Mouse (Mus musculus): Measurements from ENCODE around the gene Plcb1. TPM values are rescaled to one million over a fixed set of nuclear protein-coding genes. Genes with fewer than 3 reads are reported as not detected.

The Plcb1 gene
- polyA plus RNA-seq, 1 experiment from 2014 or later = 34.5 TPM

DNA sequence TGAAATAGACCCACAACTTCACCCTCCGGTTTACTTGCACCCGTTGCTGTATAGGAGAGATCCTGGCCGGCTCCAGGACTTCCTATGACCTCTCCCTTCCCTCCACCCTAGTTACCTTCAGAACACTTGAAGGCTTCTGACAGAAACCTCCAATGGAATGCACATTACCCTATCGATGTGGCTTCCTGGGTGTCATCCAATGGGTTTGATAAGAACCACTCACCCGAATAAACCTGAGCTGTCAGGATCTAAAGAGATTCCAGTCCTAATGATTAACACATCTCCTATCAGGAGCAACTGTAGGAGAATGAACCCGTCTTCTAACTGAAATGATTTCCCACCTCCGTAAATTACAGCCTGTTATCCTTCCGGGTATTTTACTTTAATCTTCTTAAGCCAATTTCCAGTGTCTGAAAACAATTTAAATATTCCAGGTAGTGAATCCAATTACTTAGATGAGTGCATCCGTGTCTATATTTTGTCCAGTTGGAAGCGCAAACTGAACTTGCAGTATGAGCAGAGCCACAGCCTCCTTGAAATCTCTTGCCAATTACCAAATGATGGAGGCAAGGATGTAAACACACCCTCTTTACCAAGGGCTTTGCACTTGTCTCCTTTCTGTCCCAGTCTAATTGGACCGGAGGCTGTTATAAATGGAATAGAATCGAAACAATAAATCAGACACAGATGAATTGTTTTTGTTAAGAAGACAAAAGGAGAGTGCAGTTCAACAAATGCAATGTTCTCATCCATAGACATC is 1.6 kb downstream of the Plcb1 start:
- Histone ChIP-seq H3K27ac (ENCODE audit: low read depth, low read length) (no peak overlapping the region), H3K4me1 (ENCODE audit: control insufficient read depth, insufficient read depth, low read length) (0 out of 2 replicates have a peak, but pooled peaks cover 2% of the 10 kb centered on the region), H3K9me3 (ENCODE audit: control insufficient read depth, low read length) (no peaks in the 10 kb centered on the region), H3K36me3 (ENCODE audit: control insufficient read depth, insufficient read depth, low read length) (no peaks in the 10 kb centered on the region), H3K9ac (ENCODE audit: low read depth, low read length) (no peak overlapping the region), H3K4me2 (replicated peaks; ENCODE audit: low read depth, low read length) (peak overlapping the region; percentile 74), H3K27me3 (ENCODE audit: control insufficient read depth, insufficient read depth, low read length) (no peaks in the 10 kb centered on the region), H3K4me3 (ENCODE audit: low read length) (peak overlapping the region; percentile 74)
- no peak for ATAC-seq (ENCODE audit: low FRiP score, low TSS enrichment)
- 65% methylated on average over 12 of the region's 12 CpGs for WGBS

DNA sequence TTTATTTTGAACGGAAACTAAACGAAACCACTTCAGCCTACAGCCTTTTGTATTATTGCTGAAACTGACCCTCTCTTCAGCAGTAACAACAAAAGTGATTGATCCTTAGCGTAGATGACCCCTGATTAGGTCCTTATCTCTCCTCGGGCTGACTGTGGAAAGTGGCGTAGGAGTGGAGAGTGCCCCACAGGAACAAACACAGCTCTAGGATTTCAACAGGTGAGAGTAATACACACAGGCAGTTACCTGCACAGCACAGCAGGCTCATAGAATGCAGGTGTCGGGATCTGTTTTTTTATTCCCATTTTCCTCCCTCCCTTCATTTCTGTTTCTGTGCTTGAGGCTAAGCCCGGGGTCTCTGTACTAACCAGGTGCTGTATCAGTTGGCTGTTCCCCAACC is 7.1 kb downstream of the Plcb1 start:
- Histone ChIP-seq H3K4me3 (ENCODE audit: low read length) (no peak overlapping the region), H3K4me2 (replicated peaks; ENCODE audit: low read depth, low read length) (no peak overlapping the region), H3K9me3 (ENCODE audit: control insufficient read depth, low read length) (no peaks in the 10 kb centered on the region), H3K27me3 (ENCODE audit: control insufficient read depth, insufficient read depth, low read length) (no peaks in the 10 kb centered on the region), H3K4me1 (ENCODE audit: control insufficient read depth, insufficient read depth, low read length) (no peaks in the 10 kb centered on the region), H3K27ac (ENCODE audit: low read depth, low read length) (no peak overlapping the region), H3K9ac (ENCODE audit: low read depth, low read length) (no peak overlapping the region), H3K36me3 (ENCODE audit: control insufficient read depth, insufficient read depth, low read length) (no peaks in the 10 kb centered on the region)
- no peak for ATAC-seq (ENCODE audit: low FRiP score, low TSS enrichment)
- 68% methylated on average over 7 of the region's 7 CpGs for WGBS

DNA sequence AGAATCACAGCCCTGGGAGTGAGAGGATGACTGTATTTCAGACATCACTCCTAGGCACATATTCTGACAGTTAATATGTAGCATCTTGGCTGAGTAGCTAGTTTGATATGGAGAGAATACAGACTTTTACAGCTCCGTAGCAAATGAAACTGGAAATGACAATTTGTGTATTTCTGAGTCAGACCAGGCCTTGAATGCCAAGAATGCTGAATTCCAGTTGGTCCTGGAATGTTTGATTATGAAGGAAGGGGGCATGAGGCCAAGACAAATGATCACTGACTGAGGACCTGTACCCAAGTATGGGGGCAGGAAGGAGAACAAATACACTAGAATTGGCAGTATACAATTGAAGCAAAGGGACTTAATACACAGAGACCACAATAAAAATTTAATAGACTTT is 14.4 kb downstream of the Plcb1 start:
- no peak overlapping the region for H3K4me2 ChIP-seq (replicated peaks; ENCODE audit: low read depth, low read length)
- no peaks in the 10 kb centered on the region for H3K36me3 ChIP-seq (ENCODE audit: control insufficient read depth, insufficient read depth, low read length)
- no peaks in the 10 kb centered on the region for H3K9me3 ChIP-seq (ENCODE audit: control insufficient read depth, low read length)
- 82% methylated on average over 1 of the region's 1 CpGs for WGBS
- no peak overlapping the region for H3K9ac ChIP-seq (ENCODE audit: low read depth, low read length)
- H3K27me3 ChIP-seq (ENCODE audit: control insufficient read depth, insufficient read depth, low read length) = no peaks in the 10 kb centered on the region
- no peaks in the 10 kb centered on the region for H3K4me1 ChIP-seq (ENCODE audit: control insufficient read depth, insufficient read depth, low read length)
- H3K4me3 ChIP-seq (ENCODE audit: low read length) = no peak overlapping the region
- no peak for ATAC-seq (ENCODE audit: low FRiP score, low TSS enrichment)
- H3K27ac ChIP-seq (ENCODE audit: low read depth, low read length) = no peak overlapping the region

DNA sequence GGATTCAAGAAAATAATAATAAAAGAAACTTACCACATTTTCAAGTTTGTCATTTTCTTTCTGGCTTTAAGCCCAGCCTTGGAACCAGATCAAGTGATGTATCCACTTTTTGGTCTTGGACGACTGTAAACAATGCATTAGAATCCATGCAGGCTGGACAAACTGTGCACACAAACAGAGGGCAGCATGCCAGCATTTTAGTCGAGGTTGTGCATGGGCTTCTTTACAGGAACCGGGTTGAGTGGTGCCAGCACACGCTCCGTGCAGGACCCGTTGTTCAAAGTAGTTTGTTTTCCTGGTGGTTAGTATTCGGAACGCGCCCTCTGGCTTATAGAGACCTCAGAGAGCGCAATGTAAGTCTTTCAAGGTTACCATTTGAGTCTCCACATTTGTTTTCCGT is 30.5 kb downstream of the Plcb1 start:
- no peak overlapping the region for H3K4me3 ChIP-seq (ENCODE audit: low read length)
- H3K36me3 ChIP-seq (ENCODE audit: control insufficient read depth, insufficient read depth, low read length) = no peaks in the 10 kb centered on the region
- no peaks in the 10 kb centered on the region for H3K4me1 ChIP-seq (ENCODE audit: control insufficient read depth, insufficient read depth, low read length)
- no peak overlapping the region for H3K4me2 ChIP-seq (replicated peaks; ENCODE audit: low read depth, low read length)
- H3K27me3 ChIP-seq (ENCODE audit: control insufficient read depth, insufficient read depth, low read length) = no peaks in the 10 kb centered on the region
- H3K27ac ChIP-seq (ENCODE audit: low read depth, low read length) = no peak overlapping the region
- ATAC-seq (ENCODE audit: low FRiP score, low TSS enrichment) = no peak
- no peaks in the 10 kb centered on the region for H3K9me3 ChIP-seq (ENCODE audit: control insufficient read depth, low read length)
- H3K9ac ChIP-seq (ENCODE audit: low read depth, low read length) = no peak overlapping the region
- 71% methylated on average over 11 of the region's 11 CpGs for WGBS

DNA sequence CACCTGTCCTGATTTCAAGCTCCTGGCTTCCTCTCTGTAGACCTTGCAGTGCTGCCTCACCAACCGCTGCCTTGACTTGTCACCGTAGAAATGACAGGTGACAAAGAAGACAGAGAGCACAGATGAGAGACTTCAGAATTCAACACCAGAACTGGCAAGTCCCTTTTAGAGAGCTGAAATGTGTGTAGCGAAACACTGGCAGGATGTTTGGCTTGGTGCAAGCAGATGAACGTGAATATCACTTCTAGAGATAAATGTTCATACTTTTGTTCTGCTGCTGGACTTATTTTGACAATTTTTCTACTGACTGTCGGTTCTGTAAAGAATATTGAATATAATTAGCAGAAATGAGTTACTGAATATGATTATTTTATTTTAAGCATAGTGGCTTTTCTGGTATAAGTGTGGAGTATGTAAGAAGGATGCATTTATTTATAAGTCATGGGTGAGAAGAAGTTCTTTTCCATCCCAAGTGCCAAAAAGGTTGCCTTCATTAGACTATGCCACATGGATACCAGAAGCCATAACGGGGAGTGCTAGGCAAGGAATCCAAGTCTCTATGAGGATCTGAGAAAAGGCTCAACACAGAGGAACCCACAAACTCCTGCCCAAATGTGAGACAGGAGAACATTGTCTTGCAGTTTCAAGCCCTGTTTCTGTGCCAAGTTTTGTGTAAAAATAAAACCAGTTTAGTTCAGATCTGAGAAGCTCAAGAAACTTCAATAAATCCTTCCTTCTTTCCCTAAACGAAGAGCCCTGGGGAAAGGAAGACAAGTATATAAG is 31.4 kb downstream of the Plcb1 start:
- Histone ChIP-seq H3K4me1 (ENCODE audit: control insufficient read depth, insufficient read depth, low read length) (no peaks in the 10 kb centered on the region), H3K9me3 (ENCODE audit: control insufficient read depth, low read length) (no peaks in the 10 kb centered on the region), H3K27me3 (ENCODE audit: control insufficient read depth, insufficient read depth, low read length) (no peaks in the 10 kb centered on the region), H3K4me3 (ENCODE audit: low read length) (no peak overlapping the region), H3K36me3 (ENCODE audit: control insufficient read depth, insufficient read depth, low read length) (no peaks in the 10 kb centered on the region), H3K27ac (ENCODE audit: low read depth, low read length) (no peak overlapping the region), H3K4me2 (replicated peaks; ENCODE audit: low read depth, low read length) (no peak overlapping the region), H3K9ac (ENCODE audit: low read depth, low read length) (no peak overlapping the region)
- 87% methylated on average over 7 of the region's 7 CpGs for WGBS
- ATAC-seq (ENCODE audit: low FRiP score, low TSS enrichment) = no peak

DNA sequence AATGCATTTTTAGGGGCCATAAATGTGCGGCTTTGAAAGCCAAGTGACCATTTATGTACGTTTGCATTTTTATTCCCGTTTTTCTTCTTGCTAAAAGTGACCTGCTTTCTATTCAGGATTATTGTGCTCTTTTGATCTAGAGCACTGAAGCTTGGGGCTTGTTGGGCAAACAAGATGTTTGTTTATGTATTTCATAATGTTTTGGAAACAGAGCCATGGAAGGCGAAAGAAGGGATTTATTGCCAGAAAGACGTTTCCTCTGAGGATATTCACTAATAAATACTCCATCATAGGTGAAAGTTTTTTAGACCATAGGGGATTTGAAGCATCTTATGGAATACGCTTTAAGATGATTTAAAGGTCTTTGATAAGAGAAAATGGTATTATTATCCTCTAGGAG is 35.3 kb downstream of the Plcb1 start:
- H3K36me3 ChIP-seq (ENCODE audit: control insufficient read depth, insufficient read depth, low read length) = no peaks in the 10 kb centered on the region
- WGBS = 83% methylated on average over 6 of the region's 6 CpGs
- no peak overlapping the region for H3K27ac ChIP-seq (ENCODE audit: low read depth, low read length)
- H3K27me3 ChIP-seq (ENCODE audit: control insufficient read depth, insufficient read depth, low read length) = no peaks in the 10 kb centered on the region
- peaks cover 8% of the 10 kb centered on the region for H3K4me1 ChIP-seq (ENCODE audit: control insufficient read depth, insufficient read depth, low read length)
- ATAC-seq (ENCODE audit: low FRiP score, low TSS enrichment) = no peak
- no peak overlapping the region for H3K9ac ChIP-seq (ENCODE audit: low read depth, low read length)
- H3K4me2 ChIP-seq (replicated peaks; ENCODE audit: low read depth, low read length) = no peak overlapping the region
- no peak overlapping the region for H3K4me3 ChIP-seq (ENCODE audit: low read length)
- no peaks in the 10 kb centered on the region for H3K9me3 ChIP-seq (ENCODE audit: control insufficient read depth, low read length)

DNA sequence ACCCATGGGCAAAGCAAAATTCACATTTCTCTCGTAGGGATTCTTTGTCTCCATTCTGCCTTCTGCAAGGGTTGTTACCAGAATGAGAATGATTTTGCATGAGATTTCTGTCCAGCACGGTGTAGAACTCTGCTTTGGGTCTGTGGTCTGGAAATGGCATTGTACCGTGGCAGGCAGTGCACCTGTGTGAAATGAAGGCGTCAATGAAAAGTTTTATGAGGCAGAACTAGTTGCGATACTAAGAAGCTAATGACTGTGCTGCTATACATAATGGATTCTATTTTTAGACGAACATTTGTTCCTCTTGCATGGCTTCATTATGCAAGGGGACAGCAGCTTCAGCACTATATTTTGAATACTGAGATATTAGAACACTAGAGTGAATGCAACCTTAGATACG is 39.8 kb downstream of the Plcb1 start:
- H3K27me3 ChIP-seq (ENCODE audit: control insufficient read depth, insufficient read depth, low read length) = no peaks in the 10 kb centered on the region
- WGBS = 25% methylated on average over 7 of the region's 7 CpGs
- ATAC-seq (ENCODE audit: low FRiP score, low TSS enrichment) = peak; percentile 67; the same call in 1 of the 2 replicates
- peaks cover 11% of the 10 kb centered on the region for H3K4me1 ChIP-seq (ENCODE audit: control insufficient read depth, insufficient read depth, low read length)
- no peaks in the 10 kb centered on the region for H3K36me3 ChIP-seq (ENCODE audit: control insufficient read depth, insufficient read depth, low read length)
- H3K9me3 ChIP-seq (ENCODE audit: control insufficient read depth, low read length) = no peaks in the 10 kb centered on the region
- H3K4me3 ChIP-seq (ENCODE audit: low read length) = no peak overlapping the region
- no peak overlapping the region for H3K9ac ChIP-seq (ENCODE audit: low read depth, low read length)
- peak overlapping the region; percentile 10; the same call in 1 of the 2 replicates for H3K4me2 ChIP-seq (replicated peaks; ENCODE audit: low read depth, low read length)
- peak overlapping the region; percentile 11; the same call in 1 of the 2 replicates for H3K27ac ChIP-seq (ENCODE audit: low read depth, low read length)

DNA sequence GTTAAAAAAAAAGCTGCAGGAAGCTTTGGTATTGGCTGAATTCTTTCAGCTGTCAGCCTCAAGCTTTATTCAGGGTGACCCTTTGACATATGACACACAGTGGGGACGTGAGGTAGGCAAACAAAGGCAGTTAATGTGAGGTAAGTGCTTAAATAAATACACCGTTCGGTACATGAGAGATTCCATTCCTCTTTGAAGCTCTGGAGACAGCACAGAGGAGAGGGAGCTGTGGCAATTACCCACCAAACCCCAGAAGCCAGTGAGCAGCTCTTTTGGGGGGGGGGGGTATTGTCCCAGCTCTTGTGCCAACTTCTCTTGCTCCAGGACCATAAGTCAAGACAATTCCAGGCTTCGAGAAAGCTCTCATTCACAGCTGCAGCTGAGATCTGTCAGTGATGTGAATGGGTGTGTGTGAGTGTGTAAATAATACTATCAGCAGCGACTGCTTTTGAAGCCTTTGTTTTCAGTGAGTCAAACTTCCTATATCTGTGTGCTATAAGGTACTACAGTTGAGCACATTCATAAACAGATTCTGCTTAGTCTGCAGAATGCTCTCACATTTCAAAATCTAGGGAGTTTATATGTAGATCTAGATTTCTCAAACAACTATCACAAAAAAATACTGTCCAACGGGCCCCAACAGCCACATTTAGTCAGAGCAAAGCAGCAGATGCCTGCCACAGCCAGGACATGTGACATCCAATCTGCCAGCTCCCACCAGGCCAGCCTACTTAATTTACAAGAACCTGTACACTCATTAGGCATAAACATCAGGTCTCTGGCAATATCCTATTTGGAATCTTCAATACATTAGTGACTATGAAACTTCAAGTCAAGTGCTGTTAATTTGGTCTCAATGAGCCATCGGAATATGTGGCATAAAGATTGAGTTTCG is 40.5 kb downstream of the Plcb1 start:
- H3K4me3 ChIP-seq (ENCODE audit: low read length) = no peak overlapping the region
- H3K27me3 ChIP-seq (ENCODE audit: control insufficient read depth, insufficient read depth, low read length) = no peaks in the 10 kb centered on the region
- no peak overlapping the region for H3K9ac ChIP-seq (ENCODE audit: low read depth, low read length)
- H3K9me3 ChIP-seq (ENCODE audit: control insufficient read depth, low read length) = no peaks in the 10 kb centered on the region
- peak; percentile 60 for ATAC-seq (ENCODE audit: low FRiP score, low TSS enrichment)
- peaks cover 11% of the 10 kb centered on the region for H3K4me1 ChIP-seq (ENCODE audit: control insufficient read depth, insufficient read depth, low read length)
- WGBS = 25% methylated on average over 8 of the region's 8 CpGs
- peak overlapping the region; percentile 11; the same call in 1 of the 2 replicates for H3K27ac ChIP-seq (ENCODE audit: low read depth, low read length)
- H3K4me2 ChIP-seq (replicated peaks; ENCODE audit: low read depth, low read length) = peak overlapping the region; percentile 10; the same call in 1 of the 2 replicates
- no peaks in the 10 kb centered on the region for H3K36me3 ChIP-seq (ENCODE audit: control insufficient read depth, insufficient read depth, low read length)

Measured in kidney, embryonic 14.5 days (tissue).